Mouse (Mus musculus) layer of hippocampus, adult 2 months (tissue): ENCODE measurements around the gene Dgka. TPM values are rescaled to one million over a fixed set of nuclear protein-coding genes. Genes with fewer than 3 reads are reported as not detected.
A peak's percentile ranks its signal among the peaks of the same experiment; 100 is the strongest.

ENCODE experiments used
- DNase-seq, 2 experiments: peaks; one replicate each; pipeline ENCODE4 v3.0.0; 2022; ENCODE audit warnings: low spot score in 2 of 2
- H3K27ac ChIP-seq: fragments of 200-600 bp; 2 replicates; pipeline ENCODE4 v1.8.1; 2022
- H3K4me3 ChIP-seq: fragments of 200-600 bp; 2 replicates; pipeline ENCODE4 v1.8.1; 2022; ENCODE audit warnings: mild to moderate bottlenecking
- CTCF ChIP-seq: fragments of 200-600 bp; conservative IDR thresholded peaks from 2 replicates; pipeline ENCODE4 v1.8.1; 2022; ENCODE audit warnings: antibody characterized with exemption, mild to moderate bottlenecking, moderate library complexity
- long read RNA-seq, 2 experiments: library from polyadenylated mRNA; stranded (forward); transcript quantifications; one replicate each; pipeline ENCODE4 v2.0.0; 2021; ENCODE audit warnings: borderline mapping rate in 2 of 2
- total RNA-seq, 2 experiments: library from RNA; stranded (reverse); gene quantifications; 2 replicates each; pipeline ENCODE4 v1.2.3; 2021

The Dgka gene
- total RNA-seq, result 10 to 100 TPM; 11.4 to 11.5 TPM
- long read RNA-seq, experiment 1, partial matches to known transcripts, result 0 of 7 reads
- long read RNA-seq, experiment 1, other reads (novel, unspliced or antisense), result 4 of 7 reads
- long read RNA-seq, experiment 2, partial matches to known transcripts, result 2 of 9 reads
- long read RNA-seq, experiment 2, other reads (novel, unspliced or antisense), result 4 of 9 reads

DNA sequence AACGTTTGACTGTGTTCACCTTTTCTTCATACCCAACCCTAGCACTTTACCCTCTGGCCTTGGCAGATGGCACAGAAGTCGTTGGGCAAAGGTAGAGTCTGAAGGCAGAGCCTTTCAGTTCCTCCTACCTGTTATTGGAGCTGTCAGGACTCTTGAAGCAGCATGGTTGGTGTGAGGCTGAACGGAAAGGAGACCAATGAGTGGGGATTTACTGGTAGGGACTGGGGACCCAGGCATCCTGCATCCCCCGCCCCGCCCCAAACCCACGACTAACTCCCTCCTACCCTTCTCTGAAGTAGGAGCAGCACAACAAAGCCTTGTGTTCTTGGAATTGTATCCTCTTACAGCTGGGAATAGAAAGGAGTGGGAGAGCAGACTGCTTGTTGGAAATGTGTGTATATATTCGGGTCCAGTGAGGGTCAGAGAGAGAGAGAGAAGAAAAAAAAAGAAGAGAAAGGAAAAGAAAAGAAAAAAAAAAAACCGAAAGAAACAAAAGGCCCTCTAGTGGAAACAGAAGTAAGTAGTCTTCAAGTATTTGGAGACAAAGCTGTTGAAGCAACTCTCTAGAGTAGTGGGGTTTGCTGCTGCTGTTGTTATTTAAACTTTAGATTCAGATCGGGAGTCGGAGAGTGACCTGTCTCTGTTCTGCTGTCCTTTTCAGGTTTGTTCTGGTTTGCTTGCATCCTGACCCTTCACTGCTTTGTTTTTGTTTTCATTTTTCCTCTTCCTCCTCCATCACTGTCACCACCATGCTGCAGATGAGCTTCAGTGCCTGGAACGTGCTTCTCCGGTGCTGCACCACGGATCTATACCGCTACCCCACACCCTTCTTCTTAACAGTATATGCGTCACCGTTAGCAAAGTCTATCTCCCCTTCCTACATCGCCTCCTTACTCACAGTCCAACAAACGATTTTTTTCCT, at the start of gene Dgka:
TSS of gene Dgka (minus strand) at position 176 of the 922 bp plus-strand sequence.
- TF ChIP-seq CTCF, result peak; percentile 73
- H3K27ac ChIP-seq, result peak within 1 kb of the TSS; percentile 85
- DNase-seq, result no peak
- peak within 1 kb of the TSS; percentile 89 for H3K4me3 ChIP-seq

DNA sequence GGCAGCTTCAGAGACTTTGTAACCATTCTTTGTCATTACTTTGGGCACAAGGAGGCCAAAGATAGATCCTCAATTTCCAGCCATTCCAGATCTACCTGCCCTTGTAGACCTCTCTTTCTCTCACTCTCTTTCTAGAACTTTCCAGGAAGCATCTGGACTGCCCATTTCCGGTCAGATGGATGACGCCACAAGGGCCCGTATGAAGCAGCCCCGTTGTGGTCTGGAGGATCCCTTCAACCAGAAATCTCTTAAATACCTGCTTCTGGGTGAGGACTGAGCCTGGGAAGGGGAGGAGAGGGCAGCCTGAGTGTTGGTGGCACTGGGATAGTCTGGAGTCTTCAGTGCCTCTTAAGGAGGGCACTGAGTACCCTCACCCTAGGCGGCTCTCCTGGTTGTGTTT, 49.7 kb upstream of the Dgka start:
- Histone ChIP-seq H3K4me3 (no peak overlapping the region), H3K27ac (no peak overlapping the region)
- no peak for DNase-seq
- TF ChIP-seq CTCF, result no peak

DNA sequence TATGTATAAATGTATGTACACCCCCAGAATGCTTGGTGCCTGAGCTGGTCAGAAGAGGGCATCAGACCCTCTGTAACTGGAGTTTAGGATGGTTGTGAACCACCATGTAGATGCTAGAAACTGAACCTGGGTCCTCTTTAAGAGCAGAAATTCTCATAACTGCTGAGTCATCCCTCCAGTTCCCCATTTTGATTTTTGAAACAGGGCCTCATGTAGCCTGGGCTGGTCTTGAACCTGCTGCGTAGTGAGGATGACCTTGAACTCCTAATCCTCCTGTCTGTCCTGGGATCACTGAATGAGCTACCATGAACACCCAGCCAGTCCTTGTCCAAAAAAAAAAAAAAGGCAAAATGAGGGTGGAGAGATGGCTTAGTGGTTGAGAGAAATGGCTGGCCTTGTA, 48.6 kb upstream of the Dgka start:
- H3K4me3 ChIP-seq, result no peak overlapping the region
- no peak overlapping the region for H3K27ac ChIP-seq
- TF ChIP-seq CTCF, result no peak
- DNase-seq, result no peak

DNA sequence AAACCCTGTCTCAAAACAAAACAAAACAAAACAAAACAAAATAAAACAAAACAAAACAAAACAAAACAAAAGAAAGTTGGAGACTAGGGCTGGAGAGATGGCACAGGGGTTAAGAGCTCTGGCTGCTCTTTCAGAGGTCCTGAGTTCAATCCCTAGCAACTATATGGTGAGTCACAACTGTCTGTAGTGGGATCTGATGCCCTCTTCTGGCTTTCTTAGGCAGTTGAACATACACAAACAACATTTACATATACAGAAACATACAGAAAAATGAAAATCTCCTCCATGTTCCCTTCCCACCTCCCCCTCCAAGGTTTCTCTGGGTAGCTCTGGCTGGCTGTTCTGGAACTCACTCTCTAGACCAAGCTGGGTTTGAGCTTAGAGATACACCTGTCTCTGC, 47.4 kb upstream of the Dgka start:
- no peak for DNase-seq
- peak; percentile 22 for TF ChIP-seq CTCF
- Histone ChIP-seq H3K4me3 (no peak overlapping the region), H3K27ac (no peak overlapping the region)

DNA sequence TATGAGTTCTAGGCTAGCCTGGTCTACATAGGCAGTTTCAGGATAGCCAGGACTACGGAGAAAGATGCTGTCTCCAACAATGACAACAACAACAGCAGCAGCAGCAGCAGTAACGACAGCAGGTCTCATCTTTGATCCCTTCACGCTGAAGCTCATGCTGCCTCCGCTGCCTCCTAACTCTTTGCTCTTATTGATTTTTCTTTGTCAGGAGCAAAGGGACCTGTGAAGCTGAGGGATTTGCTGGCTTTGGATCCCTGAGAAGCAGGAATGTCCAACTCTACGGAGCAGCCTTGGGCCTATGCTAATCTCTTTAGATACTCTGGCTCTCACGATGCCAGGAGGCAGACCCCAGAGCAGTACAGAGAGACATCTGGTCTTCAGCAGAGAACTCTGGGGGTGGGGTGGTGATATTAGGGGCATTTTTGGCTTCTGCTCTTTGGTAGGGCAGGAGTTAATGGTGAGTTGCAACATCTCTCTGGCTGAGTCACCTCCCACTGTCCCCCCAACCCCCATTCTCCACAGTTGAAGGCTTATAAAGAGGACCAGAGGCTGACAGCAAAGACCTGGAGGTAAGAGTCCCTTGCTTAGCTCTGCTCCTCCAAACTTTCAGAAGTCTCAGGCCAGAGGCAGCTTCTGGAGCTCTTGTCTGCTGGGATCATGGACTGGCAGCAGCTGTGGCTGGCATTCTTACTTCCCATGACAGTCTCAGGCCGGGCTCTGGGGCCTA, 45.9 kb upstream of the Dgka start, which contains the start of gene Mmp19:
TSS of gene Mmp19 (plus strand) at position 513 of the 727 bp plus-strand sequence.
- Histone ChIP-seq H3K4me3 (no peak within 1 kb of the TSS), H3K27ac (no peak within 1 kb of the TSS)
- DNase-seq, result no peak
- no peak for TF ChIP-seq CTCF

DNA sequence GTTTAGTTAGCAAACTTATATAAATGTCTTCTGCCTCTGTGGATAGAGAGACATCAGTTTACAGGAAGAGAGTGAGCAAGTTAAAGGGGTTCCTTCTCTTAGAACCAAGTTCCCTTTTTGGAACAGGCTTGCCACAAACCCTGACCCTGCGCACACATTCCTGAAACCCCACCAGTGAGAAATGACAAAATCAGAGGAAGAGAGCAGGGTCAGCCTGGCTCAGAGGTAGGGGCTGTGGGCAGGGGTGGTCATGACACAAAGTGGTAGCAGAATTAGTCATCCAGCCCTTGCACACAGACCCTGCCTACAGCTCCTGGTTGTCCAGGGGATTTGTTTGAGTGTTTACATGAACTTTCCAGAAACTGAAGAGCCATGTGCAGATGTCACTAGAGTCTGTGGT, 35.5 kb upstream of the Dgka start:
- no peak for DNase-seq
- no peak for TF ChIP-seq CTCF
- no peak overlapping the region for H3K27ac ChIP-seq
- H3K4me3 ChIP-seq, result no peak overlapping the region

GRCm38 (mm10) chr10:128779011-128779795, 34.5 kb upstream of the Dgka start:
- Histone ChIP-seq H3K4me3 (no peak overlapping the region), H3K27ac (peak overlapping the region; percentile 24; the same call in 1 of the 2 replicates)
- no peak for DNase-seq
- TF ChIP-seq CTCF, result no peak

DNA sequence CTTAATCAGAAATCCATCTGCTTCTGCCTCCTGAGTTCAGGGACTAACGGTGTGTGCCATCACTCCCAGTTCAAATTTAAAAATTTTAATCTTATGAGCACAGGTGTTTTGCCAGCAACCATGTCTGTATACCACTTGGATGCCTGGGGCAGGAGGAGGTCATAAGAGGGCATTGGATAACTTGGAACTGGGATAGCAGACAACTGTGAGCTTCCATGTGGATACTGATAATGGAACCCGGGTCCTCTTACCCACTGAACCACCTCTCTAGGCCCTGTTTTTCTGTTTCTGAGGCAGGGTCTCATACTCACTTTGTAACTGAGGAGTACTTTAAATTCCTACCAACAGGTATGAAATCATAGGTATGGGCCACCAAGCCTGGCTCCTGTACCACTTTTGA, 33.8 kb upstream of the Dgka start:
- H3K4me3 ChIP-seq, result no peak overlapping the region
- no peak overlapping the region for H3K27ac ChIP-seq
- no peak for DNase-seq
- TF ChIP-seq CTCF, result no peak

- H3K27ac ChIP-seq, result no peak overlapping the region
- peak; percentile 47 for TF ChIP-seq CTCF
- no peak for DNase-seq
Observed at GRCm38 (mm10) chr10:128773685-128774084, 29.0 kb upstream of the Dgka start.

GRCm38 (mm10) chr10:128772895-128773294, 28.2 kb upstream of the Dgka start:
- H3K4me3 ChIP-seq, result no peak overlapping the region
- DNase-seq, result no peak
- peak; percentile 72 for TF ChIP-seq CTCF
- H3K27ac ChIP-seq, result no peak overlapping the region

More at GRCm38 (mm10) chr10:128773685-128774084, 29.0 kb upstream of the Dgka start:
- no peak overlapping the region for H3K4me3 ChIP-seq

DNA sequence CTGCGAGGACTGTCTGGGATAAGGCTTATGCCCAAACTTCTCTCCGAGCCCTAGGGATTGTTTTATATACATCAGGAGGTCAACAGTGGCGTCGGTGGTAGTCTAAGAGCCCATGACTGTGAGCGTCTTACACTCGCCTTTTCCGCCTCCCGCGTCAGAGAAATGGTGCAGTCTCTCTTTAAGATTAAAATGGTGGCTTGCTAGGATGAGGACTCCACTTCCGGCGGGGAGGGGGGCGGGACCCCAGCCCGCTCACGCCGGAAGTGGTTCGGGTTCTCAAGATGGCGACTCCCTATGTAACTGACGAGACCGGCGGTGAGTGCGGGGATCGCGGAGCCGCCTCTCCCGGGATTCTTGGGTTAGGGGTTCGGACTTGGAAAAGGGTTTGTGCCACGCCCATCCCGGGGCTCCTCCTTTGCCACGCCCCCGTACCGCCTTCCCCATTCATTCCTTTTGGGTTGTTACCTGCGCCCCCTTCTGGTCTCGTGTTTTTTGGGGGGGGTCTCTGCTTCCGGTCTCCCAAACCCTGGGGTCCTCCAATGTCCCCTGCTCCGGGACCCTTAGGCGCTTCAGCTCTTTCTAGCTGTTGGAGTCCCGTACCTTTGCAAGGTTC, 3.7 kb upstream of the Dgka start:
- DNase-seq, result peak; percentile 67 to 68
- peak overlapping the region; percentile 77 for H3K4me3 ChIP-seq
- TF ChIP-seq CTCF, result peak; percentile 66

More for the DNA sequence above, 3.7 kb upstream of the Dgka start:
- peak overlapping the region; percentile 93 for H3K27ac ChIP-seq
